Mouse (Mus musculus): ENCODE results near the gene Ankrd55. TPM values are rescaled to one million over a fixed set of nuclear protein-coding genes. Genes with fewer than 3 reads are reported as not detected.

The Ankrd55 gene
- polyA plus RNA-seq (2015; fragmentation: Nextera tagmentation; extraction: Ambion mirVana), result 3.2 and 4.9 TPM in 2 replicates

DNA sequence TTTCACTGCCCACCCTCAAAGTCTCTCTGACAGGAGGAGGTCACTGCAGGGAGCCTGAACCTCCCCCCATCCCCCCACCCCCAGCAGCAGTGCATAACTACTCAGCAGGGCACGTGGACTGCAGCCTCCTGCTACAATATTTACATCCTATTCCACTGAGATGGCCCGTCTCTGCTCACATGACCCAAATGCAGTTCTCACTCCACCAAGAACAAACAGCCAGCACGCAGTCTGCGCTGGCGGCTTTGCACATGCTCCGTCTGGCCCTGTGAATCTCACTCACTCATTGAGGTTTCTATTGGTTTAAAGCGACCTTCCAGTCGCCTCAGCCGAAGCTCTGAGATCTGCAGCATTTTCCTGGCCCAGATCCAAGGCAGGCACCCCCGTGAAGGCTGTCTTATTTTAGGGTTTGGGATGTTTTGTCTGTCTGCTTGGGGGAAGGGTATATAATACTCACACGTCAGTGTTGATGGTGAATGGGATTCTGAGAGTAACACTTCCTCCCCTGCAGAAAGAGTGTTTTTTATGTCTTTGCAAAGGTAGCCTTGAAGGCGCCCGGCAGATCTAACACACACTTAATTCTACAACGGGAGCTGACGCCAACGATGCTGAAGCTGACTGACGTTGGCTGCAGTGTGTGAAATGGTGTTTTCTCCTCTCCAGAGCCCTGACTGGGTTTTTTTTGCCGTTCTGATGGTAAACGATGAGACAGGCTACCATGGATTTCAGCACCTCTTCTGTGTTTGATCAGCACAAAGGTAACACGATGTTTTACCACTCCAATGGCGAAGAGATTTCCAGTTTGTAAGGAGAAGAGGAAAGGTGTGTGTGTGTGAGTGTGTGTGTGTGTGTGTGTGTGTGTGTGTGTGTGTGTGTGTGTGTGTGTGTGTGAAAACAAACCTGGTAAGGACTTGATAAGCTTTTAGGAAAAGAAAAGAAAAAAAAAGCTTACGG is at the start of gene Ankrd55:
Gene Ankrd55 (plus strand): TSS at position 227 of the 954 bp plus-strand sequence.
- Histone ChIP-seq H3K4me3 (replicated peaks; ENCODE audit: low read length) (peak within 1 kb of the TSS; percentile 42), H3K9ac (replicated peaks; ENCODE audit: low read depth, low read length) (peak within 1 kb of the TSS; percentile 54), H3K4me2 (ENCODE audit: low read length) (peak within 1 kb of the TSS; percentile 68), H3K36me3 (ENCODE audit: control insufficient read depth, insufficient read depth) (no peaks in the 10 kb centered on the region), H3K9me3 (ENCODE audit: control insufficient read depth, low read length) (no peaks in the 10 kb centered on the region), H3K4me1 (replicated peaks; ENCODE audit: control insufficient read depth, insufficient read depth, low read length) (peaks cover 14% of the 10 kb centered on the region), H3K27me3 (replicated peaks; ENCODE audit: control insufficient read depth, insufficient read depth, low read length) (no peaks in the 10 kb centered on the region), H3K27ac (ENCODE audit: low read length) (peak within 1 kb of the TSS; percentile 81)
- 15% methylated on average over 22 of the region's 22 CpGs for WGBS
- ATAC-seq, result peak; percentile 93

DNA sequence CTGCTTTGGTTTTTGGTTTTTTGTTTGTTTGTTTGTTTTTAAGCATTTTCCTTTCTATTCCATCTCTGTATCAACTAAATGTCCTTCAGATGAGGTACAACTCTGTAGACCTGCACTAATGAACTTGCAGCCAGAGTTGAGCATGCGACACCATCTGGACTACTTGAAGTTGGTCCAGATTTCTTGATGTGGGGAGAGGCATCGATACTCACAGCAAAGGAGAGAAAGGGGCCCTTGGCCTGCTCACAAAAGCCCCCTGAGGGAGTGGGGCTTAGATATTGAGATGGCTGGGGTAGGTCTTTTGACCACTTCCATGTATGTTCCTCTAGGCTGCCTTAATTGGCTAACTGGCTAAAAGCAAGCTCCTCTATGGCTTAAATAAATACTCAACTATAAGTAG is 49.0 kb upstream of the Ankrd55 start:
- WGBS, result 76% methylated on average over 2 of the region's 2 CpGs
- ATAC-seq, result no peak
- Histone ChIP-seq H3K27me3 (replicated peaks; ENCODE audit: control insufficient read depth, insufficient read depth, low read length) (no peaks in the 10 kb centered on the region), H3K4me3 (replicated peaks; ENCODE audit: low read length) (no peak overlapping the region), H3K4me2 (ENCODE audit: low read length) (no peak overlapping the region), H3K9me3 (ENCODE audit: control insufficient read depth, low read length) (no peaks in the 10 kb centered on the region), H3K36me3 (ENCODE audit: control insufficient read depth, insufficient read depth) (no peaks in the 10 kb centered on the region), H3K4me1 (replicated peaks; ENCODE audit: control insufficient read depth, insufficient read depth, low read length) (no peaks in the 10 kb centered on the region), H3K27ac (ENCODE audit: low read length) (no peak overlapping the region), H3K9ac (replicated peaks; ENCODE audit: low read depth, low read length) (no peak overlapping the region)

DNA sequence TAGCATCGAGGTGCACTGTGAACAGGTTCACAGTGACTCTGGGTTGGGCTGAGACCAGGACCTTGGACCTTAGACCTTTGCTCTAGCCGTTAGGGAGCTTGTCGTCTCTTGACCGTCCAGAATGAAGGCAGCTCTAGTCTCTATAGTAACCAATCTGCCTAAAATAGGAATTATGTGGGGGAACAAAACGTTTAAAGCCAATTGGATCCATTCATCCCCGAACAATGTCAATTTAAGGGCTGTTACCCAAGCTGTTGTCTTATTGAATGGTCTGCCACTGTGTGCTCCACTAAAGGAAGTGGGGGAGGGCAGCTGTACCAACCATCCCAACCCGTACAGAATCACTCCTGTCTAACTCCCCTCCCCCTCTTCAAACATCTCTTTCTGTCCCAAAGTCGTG is 46.8 kb upstream of the Ankrd55 start:
- no peaks in the 10 kb centered on the region for H3K9me3 ChIP-seq (ENCODE audit: control insufficient read depth, low read length)
- no peaks in the 10 kb centered on the region for H3K36me3 ChIP-seq (ENCODE audit: control insufficient read depth, insufficient read depth)
- H3K27me3 ChIP-seq (replicated peaks; ENCODE audit: control insufficient read depth, insufficient read depth, low read length), result no peaks in the 10 kb centered on the region
- no peak for ATAC-seq
- H3K4me2 ChIP-seq (ENCODE audit: low read length), result no peak overlapping the region
- WGBS, result 9% methylated on average over 8 of the region's 8 CpGs
- no peak overlapping the region for H3K27ac ChIP-seq (ENCODE audit: low read length)
- H3K4me3 ChIP-seq (replicated peaks; ENCODE audit: low read length), result no peak overlapping the region
- no peak overlapping the region for H3K9ac ChIP-seq (replicated peaks; ENCODE audit: low read depth, low read length)
- H3K4me1 ChIP-seq (replicated peaks; ENCODE audit: control insufficient read depth, insufficient read depth, low read length), result no peaks in the 10 kb centered on the region

DNA sequence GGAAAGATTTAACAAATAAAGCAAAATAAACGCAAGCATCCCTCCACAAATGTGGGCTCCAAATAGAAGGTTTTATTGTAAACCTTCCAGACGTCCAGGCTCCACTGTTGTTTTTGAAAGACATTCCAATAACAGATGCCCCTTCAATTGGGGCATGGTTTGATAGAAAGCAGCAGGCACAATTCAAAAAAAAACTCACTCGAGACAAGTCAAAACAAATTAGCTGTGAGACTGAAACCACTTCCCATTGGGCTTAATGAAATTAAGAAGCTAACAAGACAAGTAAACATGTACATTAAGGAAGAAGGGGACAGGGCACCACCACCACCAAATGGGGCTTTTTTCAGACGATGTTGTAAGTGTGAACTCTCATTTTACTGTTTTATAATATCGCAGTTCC is 43.1 kb upstream of the Ankrd55 start:
- WGBS, result 71% methylated on average over 5 of the region's 5 CpGs
- Histone ChIP-seq H3K9ac (replicated peaks; ENCODE audit: low read depth, low read length) (no peak overlapping the region), H3K4me3 (replicated peaks; ENCODE audit: low read length) (no peak overlapping the region), H3K36me3 (ENCODE audit: control insufficient read depth, insufficient read depth) (no peaks in the 10 kb centered on the region), H3K4me1 (replicated peaks; ENCODE audit: control insufficient read depth, insufficient read depth, low read length) (no peaks in the 10 kb centered on the region), H3K27ac (ENCODE audit: low read length) (no peak overlapping the region), H3K4me2 (ENCODE audit: low read length) (no peak overlapping the region), H3K9me3 (ENCODE audit: control insufficient read depth, low read length) (peaks cover 8% of the 10 kb centered on the region), H3K27me3 (replicated peaks; ENCODE audit: control insufficient read depth, insufficient read depth, low read length) (no peaks in the 10 kb centered on the region)
- ATAC-seq, result no peak

DNA sequence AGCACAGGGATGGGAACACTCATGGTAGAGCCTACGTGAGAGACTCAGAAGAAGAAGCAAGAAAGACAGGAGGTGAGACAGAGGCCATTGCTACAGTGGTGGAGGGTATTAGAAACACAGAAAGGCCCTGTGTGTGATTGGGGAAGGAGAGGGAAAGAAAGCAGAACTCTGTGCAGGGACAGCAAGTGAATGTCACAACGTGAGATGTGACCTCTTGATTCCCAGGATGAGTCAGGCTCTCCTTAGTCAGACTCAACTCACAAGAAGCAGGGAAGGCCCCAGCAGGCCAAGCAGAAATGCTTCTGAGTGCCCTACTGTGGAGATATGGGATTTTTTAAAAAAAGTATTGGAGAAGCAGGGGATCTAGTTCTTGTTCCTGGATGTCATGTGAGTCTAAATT is 36.8 kb upstream of the Ankrd55 start:
- Histone ChIP-seq H3K4me1 (replicated peaks; ENCODE audit: control insufficient read depth, insufficient read depth, low read length) (no peaks in the 10 kb centered on the region), H3K36me3 (ENCODE audit: control insufficient read depth, insufficient read depth) (no peaks in the 10 kb centered on the region), H3K27ac (ENCODE audit: low read length) (no peak overlapping the region), H3K4me2 (ENCODE audit: low read length) (no peak overlapping the region), H3K9me3 (ENCODE audit: control insufficient read depth, low read length) (peaks cover 8% of the 10 kb centered on the region), H3K4me3 (replicated peaks; ENCODE audit: low read length) (no peak overlapping the region), H3K9ac (replicated peaks; ENCODE audit: low read depth, low read length) (no peak overlapping the region), H3K27me3 (replicated peaks; ENCODE audit: control insufficient read depth, insufficient read depth, low read length) (no peaks in the 10 kb centered on the region)
- no peak for ATAC-seq
- WGBS, result 92% methylated on average over 2 of the region's 2 CpGs

DNA sequence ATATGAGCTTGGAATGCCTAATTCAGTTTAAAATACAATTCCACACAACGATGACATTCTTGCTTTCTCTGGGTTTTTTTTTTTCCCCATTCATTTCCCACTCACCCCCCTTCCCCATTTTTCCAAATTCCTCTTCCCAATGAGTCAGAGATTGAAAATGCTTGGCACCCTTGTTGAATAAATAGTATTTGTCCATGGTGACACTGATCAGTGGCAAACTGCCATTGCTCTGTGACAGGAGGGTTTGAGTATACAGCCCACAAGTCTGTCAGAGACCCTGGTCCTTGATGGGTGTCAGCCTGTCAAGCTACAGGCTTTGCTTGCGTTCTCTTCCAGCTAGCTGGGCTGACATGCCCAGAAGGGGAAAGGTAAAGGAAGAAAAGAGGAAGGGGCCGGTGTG is 36.2 kb upstream of the Ankrd55 start:
- ATAC-seq, result no peak
- 58% methylated on average over 3 of the region's 3 CpGs for WGBS

DNA sequence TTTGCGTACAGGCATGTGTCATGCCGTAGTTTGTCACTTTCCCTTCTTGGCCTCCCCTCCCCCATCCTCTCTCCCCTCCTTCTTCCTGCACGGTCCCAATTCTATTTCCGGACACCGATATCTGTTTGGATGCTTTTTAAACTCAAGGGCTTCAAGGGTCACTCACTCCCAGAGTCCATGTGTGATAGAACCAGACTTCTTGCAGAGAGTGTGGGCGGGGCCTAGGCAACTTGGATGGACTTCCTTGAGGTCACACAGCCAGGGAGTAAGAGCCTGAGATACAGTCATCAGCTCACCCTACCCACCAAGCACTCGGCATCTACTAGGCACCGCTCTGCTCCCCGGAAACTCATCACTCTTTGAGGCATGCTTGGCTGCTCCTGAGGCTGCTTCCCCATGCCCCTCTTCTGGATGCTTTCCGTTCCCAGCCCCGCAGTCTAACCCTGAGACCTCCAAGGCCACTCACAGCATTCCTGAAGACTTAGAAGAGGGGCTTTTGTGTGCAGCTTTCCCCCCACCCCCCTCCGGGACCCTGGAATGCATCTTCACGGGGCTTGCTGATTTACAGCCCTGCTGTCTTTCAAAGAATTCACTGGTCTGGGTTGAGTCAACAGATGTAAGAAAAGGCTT is 35.1 kb upstream of the Ankrd55 start:
- ATAC-seq, result no peak
- peaks cover 8% of the 10 kb centered on the region for H3K9me3 ChIP-seq (ENCODE audit: control insufficient read depth, low read length)
- WGBS, result 69% methylated on average over 13 of the region's 13 CpGs
- H3K4me2 ChIP-seq (ENCODE audit: low read length), result no peak overlapping the region
- H3K4me3 ChIP-seq (replicated peaks; ENCODE audit: low read length), result no peak overlapping the region
- H3K36me3 ChIP-seq (ENCODE audit: control insufficient read depth, insufficient read depth), result no peaks in the 10 kb centered on the region
- H3K4me1 ChIP-seq (replicated peaks; ENCODE audit: control insufficient read depth, insufficient read depth, low read length), result no peaks in the 10 kb centered on the region
- H3K27me3 ChIP-seq (replicated peaks; ENCODE audit: control insufficient read depth, insufficient read depth, low read length), result no peaks in the 10 kb centered on the region
- no peak overlapping the region for H3K27ac ChIP-seq (ENCODE audit: low read length)
- no peak overlapping the region for H3K9ac ChIP-seq (replicated peaks; ENCODE audit: low read depth, low read length)

More for the DNA sequence above, 36.2 kb upstream of the Ankrd55 start:
- no peak overlapping the region for H3K27ac ChIP-seq (ENCODE audit: low read length)
- no peaks in the 10 kb centered on the region for H3K36me3 ChIP-seq (ENCODE audit: control insufficient read depth, insufficient read depth)
- H3K27me3 ChIP-seq (replicated peaks; ENCODE audit: control insufficient read depth, insufficient read depth, low read length), result no peaks in the 10 kb centered on the region
- no peaks in the 10 kb centered on the region for H3K4me1 ChIP-seq (replicated peaks; ENCODE audit: control insufficient read depth, insufficient read depth, low read length)
- H3K9ac ChIP-seq (replicated peaks; ENCODE audit: low read depth, low read length), result no peak overlapping the region
- no peak overlapping the region for H3K4me2 ChIP-seq (ENCODE audit: low read length)
- peaks cover 8% of the 10 kb centered on the region for H3K9me3 ChIP-seq (ENCODE audit: control insufficient read depth, low read length)
- H3K4me3 ChIP-seq (replicated peaks; ENCODE audit: low read length), result no peak overlapping the region

DNA sequence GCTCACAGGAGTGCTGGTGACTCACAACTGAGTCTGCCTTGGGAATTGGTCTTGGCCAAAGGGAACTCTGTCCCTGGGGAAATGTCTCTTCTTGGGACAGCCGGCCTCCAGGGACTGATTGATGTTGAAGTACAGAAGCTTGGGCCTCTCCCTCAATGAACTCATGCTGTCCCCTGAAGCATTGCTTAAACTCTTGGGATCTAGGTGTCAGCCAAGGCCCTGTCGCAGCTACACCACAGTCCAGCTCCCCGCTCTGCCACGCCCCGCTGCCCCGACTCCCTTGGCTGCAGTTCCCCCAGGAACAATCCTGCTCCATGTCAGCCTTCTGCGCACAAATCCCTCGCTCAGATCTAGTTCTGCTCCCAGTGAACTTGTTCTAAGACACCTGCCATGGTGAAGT is 34.1 kb upstream of the Ankrd55 start:
- no peaks in the 10 kb centered on the region for H3K27me3 ChIP-seq (replicated peaks; ENCODE audit: control insufficient read depth, insufficient read depth, low read length)
- no peaks in the 10 kb centered on the region for H3K36me3 ChIP-seq (ENCODE audit: control insufficient read depth, insufficient read depth)
- ATAC-seq, result no peak
- no peak overlapping the region for H3K4me2 ChIP-seq (ENCODE audit: low read length)
- H3K9ac ChIP-seq (replicated peaks; ENCODE audit: low read depth, low read length), result no peak overlapping the region
- no peak overlapping the region for H3K27ac ChIP-seq (ENCODE audit: low read length)
- no peaks in the 10 kb centered on the region for H3K4me1 ChIP-seq (replicated peaks; ENCODE audit: control insufficient read depth, insufficient read depth, low read length)
- H3K9me3 ChIP-seq (ENCODE audit: control insufficient read depth, low read length), result peaks cover 5% of the 10 kb centered on the region
- no peak overlapping the region for H3K4me3 ChIP-seq (replicated peaks; ENCODE audit: low read length)
- 91% methylated on average over 8 of the region's 8 CpGs for WGBS

DNA sequence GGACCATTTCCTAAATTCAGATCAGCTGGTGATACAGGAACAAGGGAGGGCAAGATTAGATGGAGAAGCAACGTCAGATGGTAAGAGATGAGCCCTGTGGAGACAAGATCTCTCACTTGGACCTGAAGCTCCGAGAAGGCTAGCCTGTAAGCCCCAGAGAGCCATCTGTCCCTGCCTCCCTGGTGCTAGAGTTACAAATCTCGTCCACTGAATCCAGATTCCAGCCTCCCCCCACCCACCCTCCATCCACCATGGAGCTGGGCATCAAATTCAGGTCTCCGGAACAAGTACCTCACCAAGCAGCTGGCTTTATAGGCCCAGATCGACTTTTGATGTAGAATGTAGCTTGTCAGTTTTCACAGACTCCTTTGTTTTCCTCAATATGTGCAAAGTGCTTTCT is 32.4 kb upstream of the Ankrd55 start:
- no peak for ATAC-seq
- WGBS, result 72% methylated on average over 5 of the region's 5 CpGs
- no peak overlapping the region for H3K4me2 ChIP-seq (ENCODE audit: low read length)

More for the DNA sequence above, 32.4 kb upstream of the Ankrd55 start:
- no peaks in the 10 kb centered on the region for H3K36me3 ChIP-seq (ENCODE audit: control insufficient read depth, insufficient read depth)
- no peak overlapping the region for H3K9ac ChIP-seq (replicated peaks; ENCODE audit: low read depth, low read length)
- H3K27ac ChIP-seq (ENCODE audit: low read length), result no peak overlapping the region
- no peak overlapping the region for H3K4me3 ChIP-seq (replicated peaks; ENCODE audit: low read length)
- H3K9me3 ChIP-seq (ENCODE audit: control insufficient read depth, low read length), result peaks cover 3% of the 10 kb centered on the region; the same call in 1 of the 2 replicates
- H3K27me3 ChIP-seq (replicated peaks; ENCODE audit: control insufficient read depth, insufficient read depth, low read length), result no peaks in the 10 kb centered on the region
- H3K4me1 ChIP-seq (replicated peaks; ENCODE audit: control insufficient read depth, insufficient read depth, low read length), result no peaks in the 10 kb centered on the region

All from forebrain, embryonic 16.5 days (tissue).